Mouse (Mus musculus): ENCODE measurements around the gene Osgep.

- no peak for TF ChIP-seq CTCF (IDR thresholded peaks at IDR 0.05; ENCODE audit: low read depth, low read length)
- TF ChIP-seq GATA1 (IDR thresholded peaks at IDR 0.05; ENCODE audit: borderline replicate concordance, low read length): no peak
Measured at GRCm38 (mm10) chr14:50938119-50938908, 13.6 kb upstream of the Osgep start.
